ENCODE assay signal across 8 mouse cellular contexts in genomic region chr19:57403700-57404501, GRCm38 (mm10). TPM values are rescaled to one million over a fixed set of nuclear protein-coding genes. Genes with fewer than 3 reads are reported as not detected.
DNase-seq lines count a peak whose midpoint lies in the region; ATAC-seq and TF ChIP-seq lines count a peak whose summit lies in the region.

No protein-coding gene starts in this region.

- no peak overlapping the region for H3K4me3 ChIP-seq in embryonic facial prominence, embryonic 12.5 days
- H3K4me3 ChIP-seq in heart, embryonic 10.5 days: peak overlapping the region; percentile 50
- peak overlapping the region; percentile 14 for H3K4me3 ChIP-seq in limb, embryonic 15.5 days
- H3K4me3 ChIP-seq in midbrain, postnatal 0 days (ENCODE audit: low read depth, low read length): no peak overlapping the region

- no peaks in the 10 kb centered on the region for H3K36me3 ChIP-seq in embryonic facial prominence, embryonic 12.5 days
- no peaks in the 10 kb centered on the region for H3K36me3 ChIP-seq in heart, embryonic 10.5 days
- no peaks in the 10 kb centered on the region for H3K36me3 ChIP-seq in limb, embryonic 15.5 days
- H3K36me3 ChIP-seq in midbrain, postnatal 0 days (ENCODE audit: insufficient read depth, low read length): no peaks in the 10 kb centered on the region

- no peak overlapping the region for H3K27ac ChIP-seq in embryonic facial prominence, embryonic 12.5 days
- no peak overlapping the region for H3K27ac ChIP-seq in heart, embryonic 10.5 days
- H3K27ac ChIP-seq in limb, embryonic 15.5 days: no peak overlapping the region
- H3K27ac ChIP-seq in midbrain, postnatal 0 days (ENCODE audit: low read depth, low read length): no peak overlapping the region

- 13% methylated on average over 24 of the region's 24 CpGs for WGBS in embryonic facial prominence, embryonic 12.5 days
- 15% methylated on average over 24 of the region's 24 CpGs for WGBS in heart, embryonic 10.5 days
- 13% methylated on average over 24 of the region's 24 CpGs for WGBS in limb, embryonic 15.5 days
- 13% methylated on average over 24 of the region's 24 CpGs for WGBS in midbrain, postnatal 0 days

- H3K9ac ChIP-seq in embryonic facial prominence, embryonic 12.5 days: no peak overlapping the region
- H3K9ac ChIP-seq in limb, embryonic 15.5 days: no peak overlapping the region
- no peak overlapping the region for H3K9ac ChIP-seq in midbrain, postnatal 0 days (replicated peaks; ENCODE audit: low read length, poor library complexity, severe bottlenecking)

- no peaks in the 10 kb centered on the region for H3K27me3 ChIP-seq in embryonic facial prominence, embryonic 12.5 days
- peaks cover 9% of the 10 kb centered on the region; the same call in 1 of the 2 replicates for H3K27me3 ChIP-seq in heart, embryonic 10.5 days (ENCODE audit: insufficient read depth, poor library complexity, severe bottlenecking)
- no peaks in the 10 kb centered on the region for H3K27me3 ChIP-seq in limb, embryonic 15.5 days
- no peaks in the 10 kb centered on the region for H3K27me3 ChIP-seq in midbrain, postnatal 0 days (ENCODE audit: insufficient read depth, low read length)

- 0 out of 2 replicates have a peak, but pooled peaks cover 7% of the 10 kb centered on the region for H3K4me1 ChIP-seq in embryonic facial prominence, embryonic 12.5 days
- peaks cover 9% of the 10 kb centered on the region for H3K4me1 ChIP-seq in heart, embryonic 10.5 days
- peaks cover 10% of the 10 kb centered on the region; the same call in 1 of the 2 replicates for H3K4me1 ChIP-seq in limb, embryonic 15.5 days
- H3K4me1 ChIP-seq in midbrain, postnatal 0 days (ENCODE audit: insufficient read depth, low read length): no peaks in the 10 kb centered on the region

- H3K4me2 ChIP-seq in embryonic facial prominence, embryonic 12.5 days (replicated peaks): peak overlapping the region; percentile 27
- peak overlapping the region; percentile 34 for H3K4me2 ChIP-seq in limb, embryonic 15.5 days
- H3K4me2 ChIP-seq in midbrain, postnatal 0 days (ENCODE audit: low read depth, low read length, poor library complexity, severe bottlenecking): peak overlapping the region; percentile 30

- DNase-seq in 3T3-L1 (ENCODE audit: low read depth, low spot score): peak; percentile 79
- DNase-seq in adrenal gland, postnatal 25 days: peak; percentile 84
- DNase-seq in heart, embryonic 10.5 days (ENCODE audit: low spot score): peak; percentile 91
- peak; percentile 88 for DNase-seq in kidney, adult 9 months
- DNase-seq in midbrain, postnatal 0 days (ENCODE audit: low spot score): peak; percentile 73
- peak; percentile 60 to 83 for DNase-seq in spleen, postnatal 10 days (ENCODE audit: low spot score in 2 of 2)

- peak; percentile 44; the same call in 1 of the 2 replicates for ATAC-seq in embryonic facial prominence, embryonic 12.5 days (ENCODE audit: insufficient number of reproducible peaks, insufficient read depth, low FRiP score, low TSS enrichment)
- no peak for ATAC-seq in limb, embryonic 15.5 days (ENCODE audit: insufficient number of reproducible peaks, low FRiP score, low TSS enrichment, low read depth)
- no peak for ATAC-seq in midbrain, postnatal 0 days (ENCODE audit: low FRiP score)

- TF ChIP-seq CTCF in midbrain, postnatal 0 days (IDR thresholded peaks at IDR 0.05): peak; percentile 83

- no peaks in the 10 kb centered on the region for H3K9me3 ChIP-seq in embryonic facial prominence, embryonic 12.5 days
- H3K9me3 ChIP-seq in heart, embryonic 10.5 days: no peaks in the 10 kb centered on the region
- H3K9me3 ChIP-seq in limb, embryonic 15.5 days: no peaks in the 10 kb centered on the region
- H3K9me3 ChIP-seq in midbrain, postnatal 0 days (ENCODE audit: low read length): no peaks in the 10 kb centered on the region

RNA-seq across cellular contexts. Expression of gene Fam160b1, which starts 43.4 kb away (rescaled TPM):
- total RNA-seq in adrenal gland, postnatal 25 days (2021): 21.6 and 23.5 TPM in 2 replicates
- 18.3 and 18.4 TPM in 2 replicates for polyA plus RNA-seq in embryonic facial prominence, embryonic 12.5 days (2016; fragmentation: Nextera tagmentation; extraction: Ambion mirVana)
- 11.2 and 11.8 TPM in 2 replicates for polyA plus RNA-seq in heart, embryonic 10.5 days (2016; fragmentation: Nextera tagmentation; extraction: Ambion mirVana)
- 13.3 and 17.4 TPM in 2 replicates for polyA plus RNA-seq in limb, embryonic 15.5 days (2015; fragmentation: Nextera tagmentation; extraction: Ambion mirVana)
- 19.9 and 22.4 TPM in 2 replicates for total RNA-seq in midbrain, postnatal 0 days (2014; rRNA removed)
- polyA plus RNA-seq in midbrain, postnatal 0 days (2015; fragmentation: Nextera tagmentation; extraction: Ambion mirVana): 10.7 and 11.0 TPM in 2 replicates

RNA-seq across cellular contexts. Expression of gene Trub1, which starts 48.8 kb away (rescaled TPM):
- 9.7 and 16.5 TPM in 2 replicates for total RNA-seq in adrenal gland, postnatal 25 days (2021)
- 26.3 and 27.2 TPM in 2 replicates for polyA plus RNA-seq in embryonic facial prominence, embryonic 12.5 days (2016; fragmentation: Nextera tagmentation; extraction: Ambion mirVana)
- 16.9 and 21.5 TPM in 2 replicates for polyA plus RNA-seq in heart, embryonic 10.5 days (2016; fragmentation: Nextera tagmentation; extraction: Ambion mirVana)
- 24.0 and 24.7 TPM in 2 replicates for polyA plus RNA-seq in limb, embryonic 15.5 days (2015; fragmentation: Nextera tagmentation; extraction: Ambion mirVana)
- total RNA-seq in midbrain, postnatal 0 days (2014; rRNA removed): 18.5 and 23.6 TPM in 2 replicates
- 18.2 and 18.3 TPM in 2 replicates for polyA plus RNA-seq in midbrain, postnatal 0 days (2015; fragmentation: Nextera tagmentation; extraction: Ambion mirVana)

Comparison
In these comparisons a context has a peak if more than half of its experiments do, and no peak if none do; other contexts are left out.
1. H3K4me3 ChIP-seq: peak in heart, embryonic 10.5 days (single experiment) and limb, embryonic 15.5 days (single experiment); none in embryonic facial prominence, embryonic 12.5 days (single experiment) and midbrain, postnatal 0 days (single experiment).
2. Peak in every context shown above with its lines, with median percentiles within 50 percentile points of each other: DNase-seq and H3K4me2 ChIP-seq.